Mouse (Mus musculus) CD4-positive, CD25-positive, alpha-beta regulatory T cell, adult 4 months (primary cell): ENCODE measurements around the gene H2-M11. TPM values are rescaled to one million over a fixed set of nuclear protein-coding genes. Genes with fewer than 3 reads are reported as not detected.

Source experiments
- ATAC-seq: one replicate; pipeline ENCODE4 v1.8.0; 2017
- polyA plus RNA-seq, 2 experiments: library from polyadenylated mRNA; unstranded; fragments of 100-300 nt; shearing (Covaris generic); gene quantifications; one replicate each; pipeline ENCODE4 v1.2.1; 2017

The H2-M11 gene
- not detected for polyA plus RNA-seq

DNA sequence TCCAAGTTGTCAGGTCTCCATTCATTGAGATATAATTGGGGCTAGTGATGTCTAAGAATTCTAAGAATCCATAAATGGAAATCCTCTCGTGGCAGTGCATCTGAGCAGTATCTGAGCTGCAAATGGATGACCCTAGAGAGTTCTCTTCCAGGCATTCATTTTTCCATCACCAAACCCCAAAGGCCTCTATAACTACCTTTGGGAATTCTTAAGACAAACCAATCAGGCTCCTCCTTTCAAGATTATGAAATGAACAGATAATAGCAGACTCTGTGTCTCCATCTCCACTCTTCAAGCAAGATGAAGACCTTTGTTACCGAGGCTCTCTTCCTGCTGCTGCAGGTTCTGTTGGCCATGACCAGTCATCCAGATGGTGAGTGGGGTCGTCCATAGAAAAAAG is at the start of gene H2-M11:
TSS of gene H2-M11 (plus strand) at position 301 of the 400 bp plus-strand sequence.
- no peak for ATAC-seq

DNA sequence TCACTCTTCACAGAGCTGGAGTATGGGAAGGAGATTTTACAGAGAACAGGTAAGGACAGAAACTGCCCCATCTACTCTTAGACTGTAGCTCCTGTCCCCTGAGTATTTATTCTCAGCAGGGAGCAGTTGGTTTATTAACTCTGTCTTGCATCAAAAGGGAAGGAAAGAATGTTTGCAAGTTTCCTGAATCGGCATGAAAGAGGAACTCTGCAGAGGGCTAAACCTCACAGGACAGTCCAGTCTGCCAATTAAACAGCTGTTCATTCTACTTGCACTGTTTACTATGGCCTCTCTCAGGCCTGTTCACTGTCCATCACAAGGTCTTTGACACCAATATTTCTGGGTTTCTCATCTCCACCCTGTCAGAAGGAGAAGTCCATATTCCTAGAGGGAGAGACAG is 46.4 kb upstream of the H2-M11 start:
- ATAC-seq = no peak

DNA sequence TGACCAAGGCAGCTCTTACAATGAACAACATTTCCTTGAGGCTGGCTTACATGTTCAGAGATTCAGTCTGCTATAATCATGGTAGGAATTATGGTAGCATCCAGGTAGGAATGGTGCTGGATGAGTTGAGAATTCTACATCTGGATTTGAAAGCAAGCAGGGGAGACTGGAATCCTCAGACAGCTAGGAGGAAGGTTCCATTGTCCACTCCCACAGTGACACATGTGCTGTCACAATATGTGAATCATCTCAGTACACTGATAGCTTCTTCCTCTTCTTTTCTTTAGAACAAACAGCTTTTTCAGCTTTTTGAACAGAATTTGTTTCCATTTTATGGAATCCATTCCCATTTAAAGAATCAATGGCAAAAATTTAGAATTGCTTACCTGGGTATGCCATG is 43.0 kb upstream of the H2-M11 start:
- ATAC-seq = no peak

Other genes starting within 250 kb of the H2-M11 start
- gene H2-M10.1, start 220.9 kb upstream of the H2-M11 start, polyA plus RNA-seq = not detected
- gene H2-M10.3, start 178.7 kb upstream of the H2-M11 start, polyA plus RNA-seq = not detected
- gene H2-M10.4, start 84.7 kb upstream of the H2-M11 start, polyA plus RNA-seq = not detected
- gene H2-M9, start 95.6 kb downstream of the H2-M11 start, polyA plus RNA-seq = not detected
- not detected for gene H2-M1, start 125.1 kb downstream of the H2-M11 start, polyA plus RNA-seq
- gene H2-M10.5, start 225.8 kb downstream of the H2-M11 start, polyA plus RNA-seq = not detected